Mouse (Mus musculus) urinary bladder, postnatal 4 days (tissue): ENCODE results near the gene Arhgef25.

Source experiments
- DNase-seq, 2 experiments: peaks; one replicate each; pipeline ENCODE4 v3.0.0; 2021 to 2022; ENCODE audit warnings: low spot score in 2 of 2

The Arhgef25 gene

GRCm38 (mm10) chr10:127189651-127190381, at the start of gene Arhgef25:
TSS of gene Arhgef25 (minus strand) at chr10:127190083.
- DNase-seq: peak; percentile 71 to 74

GRCm38 (mm10) chr10:127238241-127238824, 48.5 kb upstream of the Arhgef25 start:
- DNase-seq: no peak

- no peak for DNase-seq
These were observed 46.7 kb upstream of the Arhgef25 start for GRCm38 (mm10) chr10:127236541-127236940.

- DNase-seq: no peak
These were observed 43.3 kb upstream of the Arhgef25 start for GRCm38 (mm10) chr10:127233141-127233540.

- no peak for DNase-seq
These were observed 41.9 kb upstream of the Arhgef25 start for GRCm38 (mm10) chr10:127231741-127232140.

- DNase-seq: no peak
These were observed 40.8 kb upstream of the Arhgef25 start for GRCm38 (mm10) chr10:127230693-127231092.

- DNase-seq: no peak
These were observed 39.0 kb upstream of the Arhgef25 start for GRCm38 (mm10) chr10:127228897-127229296.

- no peak for DNase-seq
These were observed 37.3 kb upstream of the Arhgef25 start for GRCm38 (mm10) chr10:127227163-127227562.

- no peak for DNase-seq
These were observed 36.5 kb upstream of the Arhgef25 start for GRCm38 (mm10) chr10:127226318-127226895.

GRCm38 (mm10) chr10:127225732-127226131, 35.8 kb upstream of the Arhgef25 start:
- DNase-seq: no peak

GRCm38 (mm10) chr10:127225213-127225612, 35.3 kb upstream of the Arhgef25 start:
- DNase-seq: no peak

- DNase-seq: no peak
These were observed 28.5 kb upstream of the Arhgef25 start for GRCm38 (mm10) chr10:127218339-127218738.

- DNase-seq: no peak
These were observed 27.3 kb upstream of the Arhgef25 start for GRCm38 (mm10) chr10:127217177-127217576.

GRCm38 (mm10) chr10:127216456-127216855, 26.6 kb upstream of the Arhgef25 start:
- DNase-seq: no peak

- no peak for DNase-seq
These were observed 24.5 kb upstream of the Arhgef25 start for GRCm38 (mm10) chr10:127214422-127214803.

- no peak for DNase-seq
These were observed 24.0 kb upstream of the Arhgef25 start for GRCm38 (mm10) chr10:127213704-127214421.

- no peak for DNase-seq
These were observed 23.4 kb upstream of the Arhgef25 start for GRCm38 (mm10) chr10:127213272-127213671.

- DNase-seq: peak; percentile 90 to 91
These were observed 21.6 kb upstream of the Arhgef25 start, which contains the start of gene Pip4k2c for GRCm38 (mm10) chr10:127211414-127211854. TSS of gene Pip4k2c (minus strand) at chr10:127211585.

- DNase-seq: no peak
These were observed 21.1 kb upstream of the Arhgef25 start for GRCm38 (mm10) chr10:127210961-127211405.

- no peak for DNase-seq
These were observed 20.2 kb upstream of the Arhgef25 start for GRCm38 (mm10) chr10:127209928-127210570.

- DNase-seq: no peak
These were observed 19.0 kb upstream of the Arhgef25 start for GRCm38 (mm10) chr10:127208921-127209320.

- DNase-seq: no peak
These were observed 15.5 kb upstream of the Arhgef25 start for GRCm38 (mm10) chr10:127205373-127205772.
